Mouse (Mus musculus) midbrain, embryonic 14.5 days (tissue): ENCODE data around the gene Arxes1. TPM values are rescaled to one million over a fixed set of nuclear protein-coding genes. Genes with fewer than 3 reads are reported as not detected.
"Not testable (repeated sequence)": the region's sequence is repeated elsewhere in the genome, so short reads cannot be mapped to it uniquely, and the experiment has no call there.

ENCODE experiments used
- ATAC-seq: fragments of 200-750 bp; cut with Nextera tagmentation; 2 replicates; pipeline ENCODE4 v1.8.0; 2017; ENCODE audit warnings: moderate number of reproducible peaks, moderate library complexity; ENCODE audit not compliant: low FRiP score, low TSS enrichment
- DNase-seq: peaks from one replicate; pipeline ENCODE4 v3.0.0-alpha.2; 2015
- H3K27ac ChIP-seq: fragments of 300-500 bp; sonication (generic); replicated peaks from 2 replicates; pipeline ENCODE4 v1.5.1; 2014; ENCODE audit warnings: mild to moderate bottlenecking, low read depth, low read length, moderate library complexity
- H3K27me3 ChIP-seq: fragments of 300-500 bp; sonication (generic); 2 replicates; pipeline ENCODE4 v1.6.1; 2014; ENCODE audit warnings: low read length, control low read depth, mixed read lengths; ENCODE audit not compliant: control insufficient read depth, insufficient read depth
- H3K36me3 ChIP-seq: fragments of 300-500 bp; sonication (generic); 2 replicates; pipeline ENCODE4 v1.6.1; 2014; ENCODE audit warnings: low read length, control low read depth; ENCODE audit not compliant: control insufficient read depth, insufficient read depth
- H3K4me1 ChIP-seq: fragments of 300-500 bp; sonication (generic); 2 replicates; pipeline ENCODE4 v1.6.1; 2014; ENCODE audit warnings: mild to moderate bottlenecking, antibody characterized with exemption, low read length, control low read depth; ENCODE audit not compliant: control insufficient read depth, insufficient read depth
- H3K4me2 ChIP-seq: fragments of 300-500 bp; sonication (generic); 2 replicates; pipeline ENCODE4 v1.6.1; 2014; ENCODE audit warnings: mild to moderate bottlenecking, low read length, moderate library complexity
- H3K4me3 ChIP-seq: fragments of 300-500 bp; sonication (generic); replicated peaks from 2 replicates; pipeline ENCODE4 v1.5.1; 2014; ENCODE audit warnings: low read depth, low read length
- H3K9ac ChIP-seq: fragments of 300-500 bp; sonication (generic); replicated peaks from 2 replicates; pipeline ENCODE4 v1.6.1; 2014; ENCODE audit warnings: mild to moderate bottlenecking, low read length, moderate library complexity
- H3K9me3 ChIP-seq: fragments of 300-500 bp; sonication (generic); 2 replicates; pipeline ENCODE4 v1.6.1; 2016; ENCODE audit warnings: low read length, control low read depth, mixed read lengths; ENCODE audit not compliant: control insufficient read depth
- WGBS: fragments of 180-500 bp; shearing (Covaris S2); extraction: QIAGEN DNeasy Blood & Tissue Kit; methylation state at CpG from one replicate; pipeline ENCODE4 v1.1.7; 2014; 5-methylcytosine and 5-hydroxymethylcytosine counted together
- polyA plus RNA-seq: library from polyadenylated mRNA; unstranded; fragments of >200 nt; fragmentation: Nextera tagmentation; extraction: Ambion mirVana; gene quantifications from 2 replicates; pipeline ENCODE4 v1.2.1, GENCODE M21; 2014

Arxes1 gene
- polyA plus RNA-seq, 1 experiment from 2014 or later: 142 TPM

DNA sequence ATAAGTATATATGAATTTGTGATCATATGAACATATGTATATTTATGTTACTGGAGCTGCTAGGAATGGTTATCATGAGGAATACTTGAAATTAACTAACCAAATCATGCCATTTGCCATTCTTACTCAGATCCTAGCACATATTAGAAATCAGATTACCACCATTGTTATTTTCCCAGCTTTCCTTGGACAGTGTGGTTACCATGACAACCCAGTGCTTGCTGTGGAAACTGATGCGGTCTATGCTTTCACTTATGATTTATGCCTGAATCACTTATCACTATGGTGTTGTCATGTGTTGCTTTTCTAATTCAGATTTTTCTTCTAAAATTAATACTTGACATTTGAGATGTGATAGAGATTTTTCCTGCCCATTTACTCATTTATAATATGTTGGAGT, 2.8 kb upstream of the Arxes1 start:
- Histone ChIP-seq H3K9ac (no peak overlapping the region), H3K4me2 (no peak overlapping the region), H3K36me3 (no peaks in the 10 kb centered on the region), H3K9me3 (no peaks in the 10 kb centered on the region), H3K27me3 (no peaks in the 10 kb centered on the region), H3K4me1 (no peaks in the 10 kb centered on the region), H3K4me3 (no peak overlapping the region), H3K27ac (no peak overlapping the region)
- WGBS: 42% methylated on average over 1 of the region's 1 CpGs
- DNase-seq (peak; percentile 55), ATAC-seq (no peak)

DNA sequence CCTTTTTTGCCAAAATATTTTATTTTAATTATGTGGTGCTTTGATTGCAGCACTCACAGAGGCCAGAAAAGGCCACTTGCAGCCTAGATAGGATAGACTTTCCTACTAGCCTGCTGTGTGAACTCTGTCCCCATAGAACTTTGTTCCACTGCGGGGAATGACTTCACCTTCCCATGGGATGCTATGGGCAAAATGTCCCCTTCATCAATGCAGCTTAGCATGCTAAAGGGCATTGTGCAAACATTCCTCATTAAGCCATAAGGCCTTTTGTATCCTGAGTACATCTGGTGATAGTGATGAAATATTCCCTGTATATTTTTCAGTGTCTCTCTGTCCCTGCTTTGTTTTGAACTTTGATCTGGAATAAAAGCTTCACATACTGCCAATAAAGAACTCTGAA, 10.6 kb downstream of the Arxes1 start:
- H3K4me1 ChIP-seq: no peaks in the 10 kb centered on the region
- no peak overlapping the region for H3K9ac ChIP-seq
- H3K36me3 ChIP-seq: no peaks in the 10 kb centered on the region
- H3K27me3 ChIP-seq: no peaks in the 10 kb centered on the region
- no peak overlapping the region for H3K4me2 ChIP-seq
- H3K9me3 ChIP-seq: no peaks in the 10 kb centered on the region
- H3K4me3 ChIP-seq: no peak overlapping the region
- H3K27ac ChIP-seq: no peak overlapping the region
- 92% methylated on average over 1 of the region's 1 CpGs for WGBS
- DNase-seq (no peak), ATAC-seq (no peak)

DNA sequence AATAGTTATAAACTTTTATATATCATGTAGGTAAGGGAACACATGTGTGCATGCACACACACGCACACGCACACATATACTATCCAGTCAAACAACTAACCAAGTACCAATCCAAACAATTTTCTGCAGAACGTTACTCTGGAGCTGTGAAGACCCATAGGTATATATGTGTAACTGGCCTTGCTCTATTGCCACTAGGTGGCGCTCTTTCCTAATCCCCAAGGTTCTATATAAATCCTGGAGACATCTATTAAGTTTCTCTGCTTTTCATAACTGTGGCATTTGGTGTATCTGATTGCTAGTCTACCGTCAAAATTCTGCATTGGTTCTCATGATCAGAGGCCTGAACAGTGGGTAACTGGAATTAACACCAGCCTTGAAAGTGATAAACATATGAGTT, 14.4 kb downstream of the Arxes1 start:
- Histone ChIP-seq H3K27ac (no peak overlapping the region), H3K4me3 (no peak overlapping the region), H3K36me3 (no peaks in the 10 kb centered on the region), H3K9ac (no peak overlapping the region), H3K9me3 (no peaks in the 10 kb centered on the region), H3K27me3 (no peaks in the 10 kb centered on the region), H3K4me2 (no peak overlapping the region), H3K4me1 (no peaks in the 10 kb centered on the region)
- WGBS: 19% methylated on average over 5 of the region's 5 CpGs
- ATAC-seq (0 out of 2 replicates have a peak, but pooled peaks have one; percentile 24), DNase-seq (peak; percentile 91)

DNA sequence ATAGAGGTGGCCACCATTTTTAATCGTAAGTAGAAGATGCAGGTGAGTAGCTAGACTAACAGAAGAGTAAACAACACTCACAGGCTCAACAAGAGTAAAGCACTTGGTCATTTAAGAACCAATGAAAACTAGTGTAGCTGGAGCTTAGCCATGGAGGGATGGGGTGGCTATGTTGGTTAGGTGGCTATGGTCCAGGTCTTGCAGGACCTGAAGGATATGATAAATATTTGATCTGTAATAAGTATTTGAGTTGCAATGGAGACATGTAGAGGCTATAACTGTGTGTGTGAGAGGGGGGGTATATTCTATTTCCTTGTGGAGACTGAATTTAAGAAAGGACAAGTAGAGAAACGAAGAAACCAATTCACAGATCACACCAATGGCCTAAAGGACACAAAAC, 18.1 kb downstream of the Arxes1 start:
- Histone ChIP-seq H3K27me3 (no peaks in the 10 kb centered on the region), H3K9ac (no peak overlapping the region), H3K4me2 (no peak overlapping the region), H3K4me3 (no peak overlapping the region), H3K4me1 (no peaks in the 10 kb centered on the region), H3K9me3 (no peaks in the 10 kb centered on the region), H3K36me3 (no peaks in the 10 kb centered on the region), H3K27ac (no peak overlapping the region)
- DNase-seq (no peak), ATAC-seq (no peak)
- 81% methylated on average over 2 of the region's 2 CpGs for WGBS

DNA sequence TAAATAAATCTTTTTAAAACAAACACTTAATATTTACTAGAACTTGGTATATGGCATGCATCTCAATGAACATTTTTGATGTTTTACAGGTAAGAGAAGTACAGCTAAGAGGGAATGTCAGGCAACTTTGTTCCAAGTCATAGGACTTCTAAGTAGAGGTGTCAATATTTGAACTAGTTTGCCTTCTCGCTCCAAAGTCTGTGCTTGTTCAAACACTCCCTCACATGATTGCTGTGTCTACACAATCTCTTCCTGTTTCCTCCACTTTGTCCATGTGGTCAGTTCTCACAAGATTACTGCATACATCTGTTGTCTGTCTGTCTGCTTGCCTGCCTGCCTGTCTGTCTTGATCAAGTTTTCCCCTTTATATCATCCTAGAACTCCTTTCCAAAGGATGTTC, 27.5 kb downstream of the Arxes1 start:
- Histone ChIP-seq H3K9ac (no peak overlapping the region), H3K4me3 (no peak overlapping the region), H3K4me2 (no peak overlapping the region), H3K27me3 (no peaks in the 10 kb centered on the region), H3K9me3 (no peaks in the 10 kb centered on the region), H3K36me3 (0 out of 2 replicates have a peak, but pooled peaks cover 2% of the 10 kb centered on the region), H3K4me1 (no peaks in the 10 kb centered on the region), H3K27ac (no peak overlapping the region)
- WGBS: 95% methylated on average over 1 of the region's 1 CpGs
- DNase-seq (no peak), ATAC-seq (no peak)

DNA sequence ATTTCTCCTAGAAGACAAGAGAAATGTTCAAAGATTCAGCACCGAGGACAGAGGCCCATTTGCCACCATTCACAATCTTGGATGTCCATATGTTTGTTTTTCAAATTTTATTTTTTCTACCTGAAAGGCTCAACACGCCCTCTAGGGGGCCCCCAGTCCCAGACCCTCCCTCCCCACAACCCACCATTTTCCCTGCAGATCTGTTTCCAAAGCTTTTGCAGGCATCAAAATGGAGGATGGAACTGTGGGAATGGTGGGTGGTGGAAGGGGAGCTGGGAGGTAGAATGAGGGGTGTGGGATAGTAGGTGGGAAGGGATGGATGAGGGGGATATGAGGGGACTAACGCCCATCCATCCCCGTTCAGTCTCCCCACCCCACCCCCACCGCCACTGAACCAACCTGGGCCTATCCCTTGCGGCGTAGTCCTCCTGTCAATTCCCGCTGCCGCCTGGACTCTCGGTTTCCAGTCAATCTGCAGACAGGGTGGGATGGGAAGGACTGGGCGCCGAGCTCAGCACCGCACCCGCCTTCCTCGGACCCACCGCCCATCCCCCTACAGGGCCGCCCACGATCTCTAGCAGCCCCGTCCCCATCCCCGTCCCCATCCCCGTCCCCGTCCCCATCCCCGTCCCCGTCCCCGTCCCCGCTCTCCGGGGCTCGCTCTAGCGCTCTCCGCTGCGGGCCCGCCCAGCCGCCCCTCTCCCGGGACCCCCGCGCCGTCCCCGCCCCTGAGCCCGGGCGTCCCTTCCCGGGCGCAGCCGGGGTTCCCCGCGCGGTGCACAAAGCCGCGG, 34.2 kb downstream of the Arxes1 start:
- not testable (repeated sequence) for H3K4me1 ChIP-seq
- peak overlapping the region; percentile 64; the same call in 1 of the 2 replicates for H3K9ac ChIP-seq

DNA sequence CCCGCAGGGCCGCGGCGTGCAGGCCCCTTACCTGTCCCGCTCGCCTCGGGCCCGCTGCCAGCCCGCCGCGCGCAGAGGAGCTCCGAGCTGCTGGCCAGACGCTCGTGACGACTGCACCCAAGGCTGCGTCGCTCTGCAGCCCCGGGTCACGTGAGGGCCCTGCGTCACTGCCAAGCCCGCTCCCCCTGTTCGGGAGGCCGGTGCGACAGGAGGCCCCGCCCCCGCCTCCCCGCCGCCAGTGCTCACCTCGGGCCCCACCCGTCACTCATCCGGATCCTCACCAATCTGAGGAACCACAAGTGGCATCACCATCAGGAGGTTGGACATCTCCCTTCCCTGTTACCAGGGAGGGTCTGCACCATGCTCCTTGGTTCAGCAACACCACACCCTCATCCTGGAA, 34.9 kb downstream of the Arxes1 start, which contains the start of gene Bex2:
Gene Bex2 (minus strand): TSS at position 217 of the 400 bp plus-strand sequence.
- H3K4me1 ChIP-seq, H3K9me3 ChIP-seq, H3K36me3 ChIP-seq, H3K27me3 ChIP-seq: not testable (repeated sequence)
- ATAC-seq (peak; percentile 98), DNase-seq (peak; percentile 42)
- Histone ChIP-seq H3K27ac (peak within 1 kb of the TSS; percentile 80), H3K9ac (peak within 1 kb of the TSS; percentile 64; the same call in 1 of the 2 replicates), H3K4me3 (peak within 1 kb of the TSS; percentile 41), H3K4me2 (peak within 1 kb of the TSS; percentile 56)
- 26% methylated on average over 6 of the region's 32 CpGs for WGBS

More for the DNA sequence above, 34.2 kb downstream of the Arxes1 start:
- DNase-seq (peak; percentile 79), ATAC-seq (peak; percentile 72)
- H3K36me3 ChIP-seq, H3K9me3 ChIP-seq, H3K27me3 ChIP-seq: not testable (repeated sequence)
- H3K27ac ChIP-seq: peak overlapping the region; percentile 80
- H3K4me3 ChIP-seq: peak overlapping the region; percentile 41
- peak overlapping the region; percentile 56 for H3K4me2 ChIP-seq
- 28% methylated on average over 13 of the region's 48 CpGs for WGBS
